9 mouse cellular contexts compared by ENCODE assay signal in the genomic region with DNA sequence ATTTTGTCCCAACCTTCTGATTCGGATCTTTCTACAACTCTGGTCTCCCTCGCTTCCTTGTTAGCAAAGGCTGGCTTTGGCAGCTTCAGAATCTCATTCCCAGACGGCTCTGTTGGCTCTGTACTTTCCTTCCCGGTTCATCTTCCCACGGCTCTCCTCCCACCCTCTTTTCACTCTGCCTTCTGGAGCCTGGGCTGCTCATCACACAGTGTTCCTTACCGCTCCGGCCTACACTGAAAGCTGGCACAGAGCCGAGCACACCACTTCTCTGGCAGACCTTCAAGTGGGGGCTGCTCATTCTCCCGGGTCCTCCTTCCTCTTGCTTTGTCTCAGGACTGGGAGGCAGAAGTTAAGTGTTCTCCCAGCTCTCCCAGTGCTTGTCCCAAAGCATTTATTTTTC. TPM values are rescaled to one million over a fixed set of nuclear protein-coding genes. Genes with fewer than 3 reads are reported as not detected.
DNase-seq lines count a peak whose midpoint lies in the region; ATAC-seq and TF ChIP-seq lines count a peak whose summit lies in the region.
"Had no signal": no experiment of that assay in that cellular context is flagged by ENCODE, and none has a peak within 500 bp of the region (broad histone marks: within the 10 kb centered on the region; RNA-seq: fewer than 3 reads in every experiment).

No protein-coding gene starts in this region.

- H3K9ac ChIP-seq in kidney, postnatal 0 days (ENCODE audit: low read depth, low read length): no peak overlapping the region
- H3K9ac ChIP-seq in neural tube, embryonic 15.5 days (replicated peaks): no peak overlapping the region

- no peaks in the 10 kb centered on the region for H3K27me3 ChIP-seq in kidney, postnatal 0 days (ENCODE audit: insufficient read depth, low read length)
- H3K27me3 ChIP-seq in neural tube, embryonic 15.5 days (replicated peaks): no peaks in the 10 kb centered on the region

- H3K27ac ChIP-seq in kidney, postnatal 0 days: no peak overlapping the region
- H3K27ac ChIP-seq in neural tube, embryonic 15.5 days (replicated peaks): no peak overlapping the region

- 0 out of 2 replicates have a peak, but pooled peaks cover 3% of the 10 kb centered on the region for H3K36me3 ChIP-seq in kidney, postnatal 0 days (ENCODE audit: insufficient read depth, low read length)
- H3K36me3 ChIP-seq in neural tube, embryonic 15.5 days: peaks cover 23% of the 10 kb centered on the region

- no peak for DNase-seq in kidney, postnatal 0 days (ENCODE audit: low spot score)
- DNase-seq in kidney, postnatal 14 days: no peak
- peak; percentile 36 for DNase-seq in cerebellum, adult 9-10 months
- DNase-seq in heart, adult 18-20 months: peak; percentile 12 to 25
- DNase-seq in layer of hippocampus, postnatal 10 days (ENCODE audit: low spot score in 2 of 2): peak; percentile 59 to 64
- no peak for DNase-seq in embryo, embryonic 10 days (ENCODE audit: low spot score)
- no peak for DNase-seq in kidney, adult 9 months

- no peaks in the 10 kb centered on the region for H3K9me3 ChIP-seq in kidney, postnatal 0 days (replicated peaks; ENCODE audit: low read length)
- no peaks in the 10 kb centered on the region for H3K9me3 ChIP-seq in neural tube, embryonic 15.5 days (replicated peaks)

- no peak overlapping the region for H3K4me3 ChIP-seq in kidney, postnatal 0 days (replicated peaks; ENCODE audit: low read depth, low read length)
- 0 out of 2 replicates have a peak overlapping the region, but pooled peaks have one; percentile 76 for H3K4me3 ChIP-seq in neural tube, embryonic 15.5 days (replicated peaks)

- peak overlapping the region; percentile 76; the same call in 1 of the 2 replicates for H3K4me2 ChIP-seq in kidney, postnatal 0 days (ENCODE audit: low read length)
- H3K4me2 ChIP-seq in neural tube, embryonic 15.5 days: peak overlapping the region; percentile 74

- WGBS in kidney, postnatal 0 days: 82% methylated on average over 9 of the region's 9 CpGs
- WGBS in neural tube, embryonic 15.5 days: 74% methylated on average over 9 of the region's 9 CpGs

- H3K4me1 ChIP-seq in kidney, postnatal 0 days (replicated peaks; ENCODE audit: insufficient read depth, low read length): peaks cover 3% of the 10 kb centered on the region; the same call in 1 of the 2 replicates
- peaks cover 26% of the 10 kb centered on the region for H3K4me1 ChIP-seq in neural tube, embryonic 15.5 days

- no peak for TF ChIP-seq CTCF in kidney, postnatal 0 days (IDR thresholded peaks at IDR 0.05; ENCODE audit: low read depth)

- no peak for ATAC-seq in kidney, postnatal 0 days (replicated peaks; ENCODE audit: low FRiP score, low read depth)
- ATAC-seq in neural tube, embryonic 15.5 days (ENCODE audit: low FRiP score): no peak

RNA-seq across cellular contexts. Expression of a gene that starts 1.6 kb away (rescaled TPM):
- polyA plus RNA-seq in kidney, postnatal 0 days (2015; fragmentation: Nextera tagmentation; extraction: Ambion mirVana): 9.0 and 9.1 TPM in 2 replicates
- total RNA-seq in heart, adult 18-20 months (2021): 1 to 10 TPM; 6.1 to 7.2 TPM
- 10 to 100 TPM; 16.7 to 18.3 TPM for total RNA-seq in layer of hippocampus, postnatal 10 days (2021)
- 10.2 and 10.5 TPM in 2 replicates for polyA plus RNA-seq in neural tube, embryonic 15.5 days (2015; fragmentation: Nextera tagmentation; extraction: Ambion mirVana)

RNA-seq across cellular contexts. Expression of a gene that starts 1.7 kb away (rescaled TPM):
- polyA plus RNA-seq in kidney, postnatal 0 days (2015; fragmentation: Nextera tagmentation; extraction: Ambion mirVana): 93.8 and 96.4 TPM in 2 replicates
- total RNA-seq in heart, adult 18-20 months (2021): 10 to 100 TPM; 51.0 to 53.6 TPM
- 10 to 100 TPM; 33.5 to 35.6 TPM for total RNA-seq in layer of hippocampus, postnatal 10 days (2021)
- polyA plus RNA-seq in neural tube, embryonic 15.5 days (2015; fragmentation: Nextera tagmentation; extraction: Ambion mirVana): 75.7 and 78.1 TPM in 2 replicates

RNA-seq across cellular contexts. Expression of a gene that starts 16.2 kb away (rescaled TPM):
- polyA plus RNA-seq in kidney, postnatal 0 days (2015; fragmentation: Nextera tagmentation; extraction: Ambion mirVana): 0.10 and 0.20 TPM in 2 replicates
- total RNA-seq in heart, adult 18-20 months (2021): not detected
- under 1 TPM; 0.18 to 0.27 TPM for total RNA-seq in layer of hippocampus, postnatal 10 days (2021)
- polyA plus RNA-seq in neural tube, embryonic 15.5 days (2015; fragmentation: Nextera tagmentation; extraction: Ambion mirVana): not detected in 2 replicates

RNA-seq across cellular contexts. Expression of a gene that starts 26.8 kb away (rescaled TPM):
- 929 and 971 TPM in 2 replicates for polyA plus RNA-seq in kidney, postnatal 0 days (2015; fragmentation: Nextera tagmentation; extraction: Ambion mirVana)
- 10 to 100 TPM in 1 of 2 experiments, 1 to 10 TPM in 1; 9.2 to 11.7 TPM for total RNA-seq in heart, adult 18-20 months (2021)
- 1 to 10 TPM; 1.5 to 1.6 TPM for total RNA-seq in layer of hippocampus, postnatal 10 days (2021)
- polyA plus RNA-seq in neural tube, embryonic 15.5 days (2015; fragmentation: Nextera tagmentation; extraction: Ambion mirVana): 0.14 and 8.8 TPM in 2 replicates
- total RNA-seq: ES-E14 had no signal

RNA-seq across cellular contexts. Expression of a gene that starts 48.9 kb away (rescaled TPM):
- polyA plus RNA-seq in kidney, postnatal 0 days (2015; fragmentation: Nextera tagmentation; extraction: Ambion mirVana): 1.0 TPM in 2 replicates
- not detected for total RNA-seq in heart, adult 18-20 months (2021)
- 1 to 10 TPM in 1 of 2 experiments, under 1 TPM in 1; 0.57 to 1.1 TPM for total RNA-seq in layer of hippocampus, postnatal 10 days (2021)
- polyA plus RNA-seq in neural tube, embryonic 15.5 days (2015; fragmentation: Nextera tagmentation; extraction: Ambion mirVana): 0.13 TPM in 1 of 2 replicates, not detected in the other

Comparison
In these comparisons a context has a peak if more than half of its experiments do, and no peak if none do; other contexts are left out.
1. DNase-seq: peak in cerebellum, adult 9-10 months (single experiment), heart, adult 18-20 months (2 of 2) and layer of hippocampus, postnatal 10 days (2 of 2); none in kidney, postnatal 0 days (single experiment), kidney, postnatal 14 days (single experiment), embryo, embryonic 10 days (single experiment) and kidney, adult 9 months (single experiment).